ENCODE assay signal across 11 mouse cellular contexts in genomic region chr3:9888051-9888450, GRCm38 (mm10).
"Had no signal": no experiment of that assay in that cellular context is flagged by ENCODE, and none has a peak within 500 bp of the region (broad histone marks: within the 10 kb centered on the region; RNA-seq: fewer than 3 reads in every experiment).

No protein-coding gene starts in this region.

- H3K27me3 ChIP-seq: neural tube, embryonic 12.5 days; neural tube, embryonic 13.5 days; neural tube, embryonic 15.5 days; stomach, embryonic 15.5 days had no signal

- H3K9ac ChIP-seq: neural tube, embryonic 12.5 days; neural tube, embryonic 13.5 days; neural tube, embryonic 15.5 days; stomach, embryonic 15.5 days had no signal

- H3K4me3 ChIP-seq: neural tube, embryonic 12.5 days; neural tube, embryonic 13.5 days; neural tube, embryonic 15.5 days; stomach, embryonic 15.5 days had no signal

- H3K36me3 ChIP-seq: neural tube, embryonic 12.5 days; neural tube, embryonic 13.5 days; neural tube, embryonic 15.5 days; stomach, embryonic 15.5 days had no signal

- H3K9me3 ChIP-seq: neural tube, embryonic 12.5 days; neural tube, embryonic 13.5 days; neural tube, embryonic 15.5 days; stomach, embryonic 15.5 days had no signal

- DNase-seq: retina, postnatal 1 day; right cerebral cortex, adult 18-20 months; right cerebral cortex, postnatal 14 days; right cerebral cortex, postnatal 25 days; right cerebral cortex, postnatal 4 days; spleen, adult 18-20 months had no signal

- H3K27ac ChIP-seq: neural tube, embryonic 12.5 days; neural tube, embryonic 13.5 days; neural tube, embryonic 15.5 days; stomach, embryonic 15.5 days; stomach, postnatal 0 days had no signal

- H3K4me2 ChIP-seq: neural tube, embryonic 12.5 days; neural tube, embryonic 13.5 days; neural tube, embryonic 15.5 days; stomach, embryonic 15.5 days had no signal
